Mouse (Mus musculus) lung, embryonic 14.5 days (tissue): ENCODE measurements at regions not wholly inside any gene's neighbourhood (a gene's known extent, or its start where the extent isn't known, plus 50 kb on each side); places are given as distances from the start of the nearest gene placed in this dataset.

Experiments used
- ATAC-seq: fragments of 200-750 bp; cut with Nextera tagmentation; 2 replicates; pipeline ENCODE4 v1.8.0; 2017; ENCODE audit warnings: mild to moderate bottlenecking, moderate TSS enrichment, moderate library complexity; ENCODE audit not compliant: insufficient read depth
- DNase-seq: peaks from one replicate; pipeline ENCODE4 v3.0.0-alpha.2; 2015
- H3K27ac ChIP-seq: fragments of 300-500 bp; sonication (generic); 2 replicates; pipeline ENCODE4 v1.5.1; 2014; ENCODE audit warnings: low read depth, mild to moderate bottlenecking, moderate library complexity
- H3K27me3 ChIP-seq: fragments of 300-500 bp; sonication (generic); 2 replicates; pipeline ENCODE4 v1.6.1; 2014; ENCODE audit warnings: low read length, control low read depth; ENCODE audit not compliant: insufficient read depth
- H3K36me3 ChIP-seq: fragments of 300-500 bp; sonication (generic); 2 replicates; pipeline ENCODE4 v1.6.1; 2014; ENCODE audit warnings: control low read depth; ENCODE audit not compliant: insufficient read depth
- H3K4me1 ChIP-seq: fragments of 300-500 bp; sonication (generic); 2 replicates; pipeline ENCODE4 v1.6.1; 2014; ENCODE audit warnings: antibody characterized with exemption, control low read depth; ENCODE audit not compliant: insufficient read depth
- H3K4me2 ChIP-seq: fragments of 300-500 bp; sonication (generic); 2 replicates; pipeline ENCODE4 v1.6.1; 2014; ENCODE audit warnings: mild to moderate bottlenecking
- H3K4me3 ChIP-seq: fragments of 300-500 bp; sonication (generic); 2 replicates; pipeline ENCODE4 v1.5.1; 2014; ENCODE audit warnings: low read depth, low read length
- H3K9ac ChIP-seq: fragments of 300-500 bp; sonication (generic); 2 replicates; pipeline ENCODE4 v1.6.1; 2014
- H3K9me3 ChIP-seq: fragments of 300-500 bp; sonication (generic); 2 replicates; pipeline ENCODE4 v1.6.1; 2016; ENCODE audit warnings: low read depth, low read length, control low read depth
- CTCF ChIP-seq: IDR thresholded peaks from 2 replicates; pipeline ENCODE4 v1.5.1; 2016; ENCODE audit warnings: antibody characterized with exemption, low read depth
- WGBS: fragments of 180-500 bp; shearing (Covaris S2); extraction: QIAGEN DNeasy Blood & Tissue Kit; methylation state at CpG from one replicate; pipeline ENCODE4 v1.1.7; 2014; 5-methylcytosine and 5-hydroxymethylcytosine counted together

GRCm38 (mm10) chr7:111283411-111283955, 200.7 kb upstream of the Eif4g2 start:
- DNase-seq (peak; percentile 44), ATAC-seq (no peak)
- H3K27ac ChIP-seq, result no peak overlapping the region
- no peaks in the 10 kb centered on the region for H3K27me3 ChIP-seq
- no peaks in the 10 kb centered on the region for H3K4me1 ChIP-seq
- H3K36me3 ChIP-seq, result no peaks in the 10 kb centered on the region
- H3K9me3 ChIP-seq, result no peaks in the 10 kb centered on the region
- 39% methylated on average over 13 of the region's 13 CpGs for WGBS
- H3K4me2 ChIP-seq, result no peak overlapping the region
- H3K4me3 ChIP-seq, result no peak overlapping the region
- no peak overlapping the region for H3K9ac ChIP-seq
- TF ChIP-seq CTCF, result no peak

- ATAC-seq, result no peak
- H3K4me2 ChIP-seq, result no peak overlapping the region
- H3K9me3 ChIP-seq, result no peaks in the 10 kb centered on the region
- H3K4me3 ChIP-seq, result no peak overlapping the region
- no peaks in the 10 kb centered on the region for H3K36me3 ChIP-seq
- DNase-seq, result peak; percentile 14
- H3K4me1 ChIP-seq, result no peaks in the 10 kb centered on the region
- TF ChIP-seq CTCF, result no peak
- no peak overlapping the region for H3K27ac ChIP-seq
- H3K9ac ChIP-seq, result no peak overlapping the region
- 45% methylated on average over 8 of the region's 8 CpGs for WGBS
- no peaks in the 10 kb centered on the region for H3K27me3 ChIP-seq
These were observed 199.5 kb upstream of the Eif4g2 start for GRCm38 (mm10) chr7:111282314-111282713.

- no peak for ATAC-seq
- 86% methylated on average over 3 of the region's 3 CpGs for WGBS
- no peak overlapping the region for H3K4me3 ChIP-seq
These were observed 194.9 kb upstream of the Eif4g2 start for GRCm38 (mm10) chr7:111277703-111278102.

GRCm38 (mm10) chr7:111273839-111274238, 191.0 kb upstream of the Eif4g2 start:
- DNase-seq, result no peak
- 90% methylated on average over 5 of the region's 5 CpGs for WGBS
- Histone ChIP-seq H3K27me3 (no peaks in the 10 kb centered on the region), H3K4me2 (no peak overlapping the region), H3K9ac (no peak overlapping the region), H3K36me3 (no peaks in the 10 kb centered on the region), H3K9me3 (no peaks in the 10 kb centered on the region), H3K4me3 (no peak overlapping the region), H3K27ac (no peak overlapping the region), H3K4me1 (no peaks in the 10 kb centered on the region)
- ATAC-seq, result no peak
- no peak for TF ChIP-seq CTCF

More at GRCm38 (mm10) chr7:111277703-111278102, 194.9 kb upstream of the Eif4g2 start:
- H3K4me1 ChIP-seq, result no peaks in the 10 kb centered on the region
- no peak for TF ChIP-seq CTCF
- no peak overlapping the region for H3K9ac ChIP-seq
- no peaks in the 10 kb centered on the region for H3K9me3 ChIP-seq
- no peaks in the 10 kb centered on the region for H3K36me3 ChIP-seq
- H3K27ac ChIP-seq, result no peak overlapping the region
- no peak overlapping the region for H3K4me2 ChIP-seq
- no peaks in the 10 kb centered on the region for H3K27me3 ChIP-seq
- DNase-seq, result no peak

- WGBS, result 74% methylated on average over 4 of the region's 4 CpGs
- Histone ChIP-seq H3K9me3 (no peaks in the 10 kb centered on the region), H3K27me3 (no peaks in the 10 kb centered on the region), H3K4me3 (no peak overlapping the region), H3K4me1 (no peaks in the 10 kb centered on the region), H3K9ac (no peak overlapping the region), H3K36me3 (no peaks in the 10 kb centered on the region), H3K27ac (no peak overlapping the region), H3K4me2 (no peak overlapping the region)
- DNase-seq (no peak), ATAC-seq (no peak)
- no peak for TF ChIP-seq CTCF
These were observed 188.0 kb upstream of the Eif4g2 start for GRCm38 (mm10) chr7:111270874-111271273.

GRCm38 (mm10) chr7:111268197-111268596, 185.4 kb upstream of the Eif4g2 start:
- Histone ChIP-seq H3K4me2 (no peak overlapping the region), H3K27ac (no peak overlapping the region), H3K9ac (no peak overlapping the region), H3K27me3 (no peaks in the 10 kb centered on the region), H3K9me3 (no peaks in the 10 kb centered on the region), H3K36me3 (no peaks in the 10 kb centered on the region), H3K4me3 (no peak overlapping the region), H3K4me1 (no peaks in the 10 kb centered on the region)
- DNase-seq (no peak), ATAC-seq (no peak)
- 84% methylated on average over 2 of the region's 2 CpGs for WGBS
- TF ChIP-seq CTCF, result no peak

- H3K9me3 ChIP-seq, result no peaks in the 10 kb centered on the region
These were observed 180.5 kb upstream of the Eif4g2 start for GRCm38 (mm10) chr7:111263302-111263701.

More at GRCm38 (mm10) chr7:111263302-111263701, 180.5 kb upstream of the Eif4g2 start:
- WGBS, result 79% methylated on average over 1 of the region's 1 CpGs
- H3K36me3 ChIP-seq, result no peaks in the 10 kb centered on the region
- H3K4me2 ChIP-seq, result no peak overlapping the region
- no peak for ATAC-seq
- H3K27ac ChIP-seq, result no peak overlapping the region
- no peak for DNase-seq
- H3K4me3 ChIP-seq, result no peak overlapping the region
- H3K4me1 ChIP-seq, result 0 out of 2 replicates have a peak, but pooled peaks cover 4% of the 10 kb centered on the region
- peak; percentile 46 for TF ChIP-seq CTCF
- H3K9ac ChIP-seq, result no peak overlapping the region
- H3K27me3 ChIP-seq, result no peaks in the 10 kb centered on the region
